Mouse (Mus musculus) embryonic fibroblast, embryonic 13.5 days (primary cell): Measurements from ENCODE around the gene Wee2.

Source experiments
- CTCF ChIP-seq: IDR thresholded peaks from 2 replicates; pipeline ENCODE4 v1.5.1; 2011; ENCODE audit warnings: mild to moderate bottlenecking, control low read depth, low read length, moderate library complexity, borderline replicate concordance; ENCODE audit not compliant: insufficient read depth
- POLR2A ChIP-seq: IDR thresholded peaks from 2 replicates; pipeline ENCODE4 v1.6.1; 2011; ENCODE audit warnings: low read depth, mild to moderate bottlenecking, control low read depth, low read length, moderate library complexity

GRCm38 (mm10) chr6:40441276-40441675 is 2.4 kb downstream of the Wee2 start:
- TF ChIP-seq CTCF, result no peak
- no peak for TF ChIP-seq POLR2A
